Mouse (Mus musculus): ENCODE measurements around the gene Prr18.

Gene Prr18

DNA sequence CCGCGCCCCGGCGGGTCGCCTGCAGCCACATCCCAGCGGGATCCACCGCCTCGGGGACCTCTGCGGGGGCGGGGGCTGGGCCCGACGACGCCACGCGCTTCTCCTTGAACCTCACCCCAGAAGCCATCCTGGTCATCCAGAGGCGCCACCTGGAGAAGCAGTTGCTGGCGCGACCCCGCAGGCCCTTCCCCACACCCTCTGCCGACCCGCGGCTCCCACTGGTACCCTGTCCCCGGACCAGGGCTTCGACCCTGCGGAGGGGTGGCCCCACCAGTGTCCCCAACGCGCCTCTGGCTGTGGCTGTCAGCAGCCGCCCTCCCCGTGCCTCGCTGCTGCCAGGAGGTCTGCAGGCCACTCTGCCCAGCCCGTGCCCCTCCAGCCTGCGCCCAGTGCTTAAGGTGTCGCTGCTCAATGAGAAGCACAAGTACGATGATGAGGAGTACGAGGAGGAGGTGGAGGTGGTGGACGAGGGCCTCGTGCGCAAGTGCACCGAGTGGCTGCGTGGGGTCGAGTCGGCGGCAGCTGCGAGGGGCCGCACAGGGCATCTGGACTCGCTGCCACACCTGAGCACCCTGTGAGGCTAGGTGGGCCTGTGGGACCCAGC lies 4.2 kb downstream of the Prr18 start:
- DNase-seq, result no peak

DNA sequence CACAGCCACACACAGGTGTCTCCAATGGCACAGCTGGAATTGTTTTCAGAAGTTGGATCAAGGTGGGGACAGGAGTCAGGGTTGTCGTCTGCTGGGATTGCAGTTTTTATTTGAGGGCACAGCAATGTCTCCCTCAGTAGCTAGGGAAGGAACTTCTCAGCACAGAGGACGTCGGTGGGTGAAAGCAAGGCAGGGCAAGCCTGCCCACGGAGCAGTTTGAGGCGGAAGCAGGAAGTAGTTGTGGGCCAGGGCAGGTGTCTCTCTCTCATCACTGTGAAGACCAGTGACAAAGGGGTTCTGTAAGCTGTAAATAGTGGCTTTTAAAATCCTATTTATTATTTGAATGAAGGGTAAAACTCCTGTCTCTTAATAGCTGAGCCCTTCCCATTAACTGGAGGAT lies 5.4 kb downstream of the Prr18 start:
- DNase-seq, result no peak

DNA sequence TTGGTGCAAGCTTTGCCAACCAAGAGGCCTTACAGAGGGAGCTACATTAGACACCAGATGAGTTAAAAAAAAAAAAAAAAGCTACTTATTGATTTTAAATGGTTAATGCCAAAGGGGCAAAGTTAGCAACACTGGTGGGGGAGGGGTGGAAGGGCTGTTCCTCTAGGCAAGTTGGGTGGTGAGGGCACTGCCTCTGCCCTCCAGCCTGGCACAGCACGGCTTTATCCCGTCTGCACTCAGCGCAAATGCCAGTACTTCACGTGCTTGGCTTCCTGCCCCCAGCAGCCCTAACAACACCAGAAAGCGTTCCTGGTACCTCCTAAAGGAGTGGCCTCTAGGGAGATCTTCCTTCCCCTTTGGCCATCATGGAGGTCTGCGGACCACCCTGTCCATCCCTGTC lies 6.2 kb downstream of the Prr18 start:
- DNase-seq, result no peak

DNA sequence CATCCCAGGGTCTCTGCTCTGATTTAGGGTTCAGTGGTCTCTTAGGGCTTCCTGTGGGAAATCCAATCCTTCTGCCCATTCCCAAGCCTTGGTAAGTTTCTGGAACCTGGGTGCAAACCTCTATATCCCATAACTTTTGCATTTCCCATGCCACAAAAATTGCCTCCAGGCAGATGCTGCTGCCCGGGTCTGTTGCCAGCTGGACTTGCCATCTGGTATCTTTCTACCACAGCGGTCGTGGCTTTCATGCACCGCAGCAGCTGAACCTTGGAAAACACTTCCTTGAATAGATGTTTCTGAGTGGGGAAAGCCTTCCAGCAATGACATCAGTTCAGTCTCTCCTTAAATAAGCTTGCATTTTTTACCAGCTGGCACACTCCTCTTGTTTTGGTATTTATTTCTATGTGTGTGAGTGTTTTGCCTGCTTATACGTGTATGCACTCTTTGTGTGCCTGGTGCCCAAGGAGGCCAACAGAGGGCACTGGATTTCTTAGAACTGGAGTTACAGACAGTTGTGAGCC lies 10.6 kb downstream of the Prr18 start:
- DNase-seq, result no peak

DNA sequence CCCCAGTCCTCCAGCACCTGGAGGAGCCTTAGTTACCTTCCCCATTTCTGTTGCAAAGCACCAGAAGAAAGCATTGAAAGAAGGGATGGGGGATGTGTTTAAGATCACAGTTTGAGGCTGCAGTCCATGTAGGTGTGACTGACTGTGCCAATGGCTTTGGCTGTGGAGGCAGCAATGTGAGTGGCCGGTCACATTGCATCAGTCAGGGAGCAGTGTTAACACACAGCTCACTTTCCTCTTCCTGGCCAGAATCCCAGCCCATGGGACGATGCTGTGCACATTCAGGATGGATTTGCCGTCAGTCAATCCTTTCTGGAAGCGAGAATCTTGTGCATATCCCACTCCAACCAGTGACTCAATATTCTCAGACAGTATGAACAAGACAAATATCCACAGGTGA lies 11.7 kb downstream of the Prr18 start:
- DNase-seq, result no peak

DNA sequence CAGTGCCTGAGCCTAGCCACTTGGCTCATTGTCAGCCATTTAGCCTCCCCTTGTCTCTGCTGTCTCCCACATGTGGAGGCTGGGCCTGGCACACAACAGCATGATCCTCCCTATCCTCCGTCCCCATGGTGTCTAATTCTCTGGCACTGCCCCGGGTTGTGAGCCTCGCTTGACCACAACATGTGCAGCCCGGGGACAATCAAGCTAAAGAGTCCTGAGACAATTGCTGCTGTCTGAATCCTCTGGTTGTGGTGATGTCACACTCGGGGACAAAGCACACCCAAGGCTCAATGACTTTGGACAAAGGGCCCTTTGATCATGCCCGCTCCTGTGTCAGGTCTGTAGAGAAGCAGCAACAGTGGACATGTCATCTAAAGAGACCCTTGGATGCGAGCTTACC lies 13.8 kb downstream of the Prr18 start:
- DNase-seq, result no peak

DNA sequence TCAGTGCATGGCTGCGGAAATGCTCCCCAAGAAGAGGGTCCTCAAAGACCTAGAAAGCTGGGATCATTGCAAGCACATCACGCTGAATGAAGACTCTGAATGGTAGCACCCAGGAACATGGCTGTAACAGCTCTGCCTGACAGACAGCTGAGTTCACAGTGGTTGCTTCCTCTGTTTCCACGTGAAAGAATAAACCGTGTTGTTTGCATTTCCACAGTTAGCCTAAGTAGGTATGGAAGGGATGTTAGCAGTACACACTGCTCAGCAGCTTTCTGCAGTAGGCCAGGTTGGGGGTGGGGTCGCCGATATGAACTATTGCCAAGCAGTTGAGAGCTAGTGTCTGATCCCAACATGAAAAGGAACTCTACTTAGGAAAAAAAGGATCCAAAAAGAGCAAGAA lies 18.4 kb downstream of the Prr18 start, which contains the start of gene T2:
Gene T2 (plus strand): TSS at position 301 of the 400 bp plus-strand sequence.
- no peak for DNase-seq

DNA sequence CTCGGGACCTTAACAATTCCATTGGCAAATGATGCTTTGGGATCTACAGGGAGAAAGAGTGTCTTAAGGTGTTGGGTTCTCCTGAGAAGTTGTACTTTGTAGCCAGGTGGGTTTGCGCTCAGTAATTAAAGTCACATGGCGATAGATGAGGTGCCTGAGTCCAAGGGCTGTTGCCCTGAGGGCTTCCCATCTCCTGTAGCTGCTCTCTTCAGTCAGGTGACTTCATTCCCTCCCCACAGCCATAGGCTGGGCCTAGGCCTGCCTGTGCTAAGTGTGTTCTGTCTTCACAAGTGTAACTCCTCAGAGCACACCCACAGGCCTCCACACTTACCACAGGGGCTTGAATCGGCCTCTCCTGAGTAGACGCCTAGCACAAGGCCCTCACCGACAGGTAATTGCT lies 20.2 kb downstream of the Prr18 start:
- no peak for DNase-seq

DNA sequence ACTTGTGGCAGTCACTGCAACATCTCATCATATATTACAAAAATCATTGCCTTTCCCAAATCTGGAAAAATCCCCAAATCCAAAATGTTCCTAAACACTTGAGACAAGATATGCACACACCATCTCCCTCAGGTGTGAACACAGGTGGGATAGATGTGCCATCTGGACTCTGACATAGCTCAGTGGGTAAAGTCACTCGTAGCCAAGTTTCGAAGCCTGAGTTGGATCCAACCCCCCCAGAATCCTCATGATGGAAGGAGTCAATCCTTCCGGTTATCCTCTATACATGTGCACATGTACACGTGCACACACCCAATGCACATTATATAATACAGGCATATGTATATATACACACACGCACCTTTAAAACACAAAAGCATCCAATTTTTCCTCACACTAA lies 23.6 kb downstream of the Prr18 start:
- DNase-seq, result no peak

DNA sequence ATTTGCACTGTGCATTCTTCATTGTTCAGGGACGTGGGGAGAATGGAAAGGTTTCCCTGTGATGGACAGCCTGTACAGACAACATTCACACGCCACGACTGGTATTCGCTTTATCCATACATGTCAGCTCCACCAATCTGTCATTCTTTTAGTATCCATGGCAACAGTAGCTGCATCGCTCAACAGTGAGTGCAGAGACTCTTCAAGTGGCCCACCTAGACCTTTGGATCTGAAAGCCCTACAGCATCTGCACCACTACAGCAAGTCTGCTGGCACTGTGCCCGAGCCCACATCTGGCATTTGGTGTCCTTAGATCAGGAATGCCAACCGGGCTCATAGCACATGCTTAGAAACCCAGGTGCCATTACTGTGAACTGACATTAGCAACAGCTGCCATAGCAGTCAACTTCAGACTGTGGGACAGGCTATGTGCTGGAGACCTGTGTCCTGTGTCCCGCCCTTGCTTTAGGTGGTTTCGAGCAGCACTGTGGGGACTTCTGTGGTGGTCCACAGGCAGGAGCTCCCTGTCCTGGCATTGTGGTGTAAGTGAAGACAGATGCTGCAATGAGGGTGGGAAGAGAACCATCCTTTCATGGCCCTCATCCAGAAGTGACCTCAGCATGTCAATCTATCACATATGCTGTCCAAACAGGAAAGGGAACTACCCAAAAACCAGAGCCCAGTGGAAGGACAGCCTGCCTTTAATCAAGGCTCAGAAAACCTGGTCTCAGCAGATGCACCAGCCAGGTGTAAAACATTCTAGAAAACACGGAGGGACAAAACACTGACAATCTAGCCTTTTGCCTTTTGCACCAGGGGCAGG lies 24.2 kb downstream of the Prr18 start:
- no peak for DNase-seq

DNA sequence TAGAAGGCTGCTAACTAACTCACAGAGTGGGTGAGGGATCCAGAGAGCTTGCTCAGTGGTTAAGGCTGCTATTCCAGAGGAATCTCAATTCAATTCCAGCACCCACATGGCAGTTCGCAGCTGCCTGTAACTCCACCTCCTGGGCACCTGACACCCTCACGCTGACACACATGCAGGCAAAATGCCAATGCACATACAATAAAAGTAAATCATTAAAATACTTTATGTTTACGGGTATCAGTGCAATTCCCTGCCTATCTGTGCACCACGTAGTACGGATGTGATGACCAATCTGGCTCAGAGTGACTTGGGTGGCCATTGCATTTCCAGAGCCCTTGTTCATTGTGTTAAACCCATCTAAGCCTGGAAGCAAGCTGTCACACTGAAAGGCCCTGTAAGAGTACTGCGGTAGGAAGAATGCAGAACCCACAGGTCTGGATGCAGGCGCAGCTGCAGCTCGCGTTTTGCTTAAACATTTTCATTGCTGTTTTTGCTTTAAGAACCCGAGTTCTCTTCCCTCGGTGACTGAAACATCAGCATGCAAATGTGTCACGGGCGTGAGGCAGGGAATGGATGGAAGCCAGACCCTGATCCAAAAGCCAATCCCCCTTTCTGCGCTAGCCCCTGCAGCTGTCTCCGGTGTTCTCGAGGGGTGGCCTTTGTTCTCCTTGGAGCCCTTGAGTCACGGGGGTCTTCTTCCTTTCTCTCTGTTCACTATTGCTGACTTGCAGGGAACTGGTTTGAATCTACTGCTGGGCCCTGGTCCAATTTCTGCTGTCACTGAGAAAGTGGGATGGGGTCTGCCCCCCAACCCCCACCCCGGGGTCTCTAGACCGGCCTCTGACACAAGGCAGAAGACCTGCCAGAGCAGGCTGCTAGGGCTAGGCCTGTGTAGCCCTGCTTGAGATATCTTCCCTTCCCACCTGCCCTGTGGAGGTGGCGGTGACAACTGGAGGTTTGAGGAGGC lies 30.5 kb downstream of the Prr18 start:
- DNase-seq, result no peak

DNA sequence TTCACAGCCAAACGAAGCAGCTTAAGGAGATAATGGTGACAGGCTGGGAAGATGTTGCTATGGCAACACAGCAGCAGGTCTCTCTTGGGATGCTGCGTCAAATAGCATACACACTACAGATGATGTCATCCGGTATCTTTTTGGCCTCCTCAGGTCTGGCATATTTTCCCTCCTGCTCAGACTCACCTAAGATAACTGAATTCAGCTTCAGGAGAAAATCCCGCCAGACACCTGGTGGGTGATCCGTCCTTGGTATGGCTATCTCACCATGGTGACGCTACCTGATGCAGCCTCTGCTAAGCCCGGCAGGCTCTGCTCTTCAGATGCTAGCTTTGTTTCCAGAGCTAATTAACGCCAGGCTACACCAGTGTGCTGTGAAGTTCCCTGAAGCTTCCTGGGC lies 31.3 kb downstream of the Prr18 start:
- no peak for DNase-seq

DNA sequence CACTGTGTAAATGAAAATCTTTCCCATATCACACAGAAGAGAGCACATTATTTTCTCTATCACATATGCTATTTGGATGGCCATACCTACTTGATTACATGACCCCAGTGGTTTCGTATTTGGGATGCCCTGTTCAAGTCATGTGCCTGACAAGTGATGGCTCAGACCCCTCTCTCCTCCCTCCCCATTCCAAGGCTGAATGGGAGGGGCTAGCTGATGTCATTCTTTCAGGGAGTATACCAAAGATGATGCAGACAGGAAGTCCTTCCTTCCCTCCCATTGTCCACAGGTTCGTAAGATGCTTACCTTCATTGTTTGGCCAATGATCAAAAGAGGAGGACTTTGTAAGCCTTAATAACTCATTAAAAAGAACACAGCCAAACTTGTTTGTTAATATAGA lies 31.9 kb downstream of the Prr18 start:
- DNase-seq, result no peak

DNA sequence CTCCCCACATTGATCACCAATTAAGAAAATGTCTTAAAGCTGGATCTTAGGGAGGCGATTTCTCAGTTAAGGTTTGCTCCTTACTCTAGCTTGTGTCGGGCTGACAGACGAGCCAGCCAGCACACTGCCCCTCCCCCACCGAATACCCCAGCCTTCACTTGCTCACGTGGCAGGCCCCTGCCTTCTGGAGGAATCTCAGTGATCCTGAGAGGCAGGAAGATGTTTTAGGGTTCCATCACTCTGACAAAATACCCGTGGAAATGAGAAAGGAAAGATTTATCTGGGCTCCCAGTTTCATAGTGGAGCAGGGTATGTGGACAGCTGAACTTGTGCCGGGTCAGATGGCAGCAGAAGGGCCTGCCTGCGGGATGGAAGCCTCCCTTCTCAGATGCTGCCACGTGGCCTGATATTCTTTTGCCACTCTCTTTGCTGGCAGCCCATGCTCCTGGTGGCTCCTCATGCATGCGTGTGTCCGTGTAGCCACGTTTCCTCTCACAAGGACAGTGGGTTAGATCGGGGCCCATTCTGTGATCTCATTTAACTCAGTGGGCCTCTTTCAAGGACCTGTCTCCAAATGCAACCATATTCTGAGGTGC lies 33.5 kb downstream of the Prr18 start:
- DNase-seq, result no peak

DNA sequence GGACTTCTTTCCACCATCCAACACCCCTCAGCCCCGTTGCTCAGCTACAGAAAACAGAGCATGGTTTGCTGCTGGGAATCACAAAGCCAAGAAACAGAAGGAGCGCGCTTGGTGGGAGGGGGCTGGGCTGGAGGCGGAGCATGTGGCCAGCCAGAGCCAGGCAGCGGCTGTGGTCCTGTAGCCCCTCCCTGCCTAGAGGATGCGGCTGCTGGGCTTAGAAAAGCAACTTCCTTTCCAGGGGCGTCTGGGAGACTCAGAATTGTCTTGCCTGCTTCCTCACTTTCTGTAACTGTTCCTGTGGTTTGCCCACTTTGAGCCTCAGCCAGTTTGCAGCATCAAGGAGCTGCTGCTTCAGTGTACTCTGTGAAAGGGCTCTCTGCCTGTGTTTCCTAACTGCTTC lies 34.6 kb downstream of the Prr18 start:
- peak; percentile 81 for DNase-seq

DNA sequence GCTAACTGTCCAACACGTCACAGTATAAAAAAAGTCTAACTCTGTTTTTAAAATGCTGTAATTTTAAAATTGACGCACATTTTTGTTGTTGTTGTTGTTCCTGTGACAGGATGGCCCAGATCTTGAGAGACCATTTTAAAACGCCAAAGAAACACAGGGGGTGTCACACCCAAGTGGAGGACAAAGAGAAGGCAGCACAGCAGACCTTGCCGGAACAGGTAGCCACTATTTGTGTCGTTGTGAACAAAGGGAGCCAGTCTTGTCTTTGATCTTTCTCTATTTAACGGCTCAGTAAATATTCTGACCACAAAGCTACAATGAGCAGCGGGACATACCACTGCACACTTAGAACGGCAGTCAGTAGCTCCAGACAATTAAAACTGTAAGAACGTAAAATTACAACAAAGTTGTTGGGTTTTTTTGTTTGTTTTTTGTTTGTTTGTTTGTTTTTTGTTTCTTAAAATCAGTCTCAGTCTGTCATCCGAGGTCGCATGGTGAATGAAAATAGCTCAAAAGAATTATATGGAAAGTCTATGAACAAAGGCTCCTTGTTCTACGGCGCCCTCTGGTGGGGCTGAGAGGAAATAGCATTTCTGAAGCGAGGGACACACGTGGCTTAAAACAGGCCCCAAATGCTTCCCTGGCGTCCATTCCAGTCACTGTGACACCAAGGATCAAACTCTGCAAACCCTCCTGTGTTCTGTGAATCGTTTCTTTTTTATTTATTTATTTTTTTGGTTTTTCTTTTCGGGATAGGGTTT lies 35.2 kb downstream of the Prr18 start:
- DNase-seq, result peak; percentile 80

DNA sequence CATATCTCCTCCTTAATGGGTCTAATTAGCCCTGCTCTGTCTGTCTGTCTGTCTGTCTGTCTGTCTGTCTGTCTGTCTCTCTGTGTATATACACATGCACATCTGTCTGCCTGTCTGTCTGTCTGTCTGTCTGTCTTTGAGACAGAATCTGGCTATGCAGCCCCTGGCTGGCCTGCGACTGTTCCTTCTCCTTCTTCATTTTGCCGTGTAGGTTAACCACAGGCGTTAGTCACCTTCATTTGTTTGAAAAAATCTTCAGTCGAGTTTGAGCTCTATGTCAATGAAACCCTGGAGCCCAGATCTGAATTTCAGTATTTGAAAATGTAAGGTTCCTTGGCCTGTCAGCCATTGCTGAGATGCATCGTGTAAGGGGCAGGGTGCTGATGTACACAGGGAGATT lies 40.0 kb downstream of the Prr18 start:
- no peak for DNase-seq

DNA sequence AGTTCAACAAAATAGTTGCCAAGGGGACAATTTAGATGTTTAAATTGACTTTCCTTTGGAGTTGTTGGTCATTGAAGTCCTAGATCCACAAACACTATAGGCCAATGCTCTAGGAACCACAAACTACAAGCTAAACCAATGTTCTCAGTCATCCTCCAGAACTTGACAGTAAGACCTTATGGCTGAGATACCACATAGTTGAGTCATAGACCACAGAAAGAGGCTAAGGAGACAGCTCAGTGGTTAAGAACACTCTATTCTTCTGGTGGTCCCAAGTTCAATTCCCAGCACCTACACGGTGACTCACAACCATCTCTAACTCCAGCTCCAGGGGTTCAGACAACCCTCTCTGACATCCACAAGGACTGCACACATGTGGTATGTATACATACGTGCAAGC lies 48.2 kb downstream of the Prr18 start:
- no peak for DNase-seq

DNA sequence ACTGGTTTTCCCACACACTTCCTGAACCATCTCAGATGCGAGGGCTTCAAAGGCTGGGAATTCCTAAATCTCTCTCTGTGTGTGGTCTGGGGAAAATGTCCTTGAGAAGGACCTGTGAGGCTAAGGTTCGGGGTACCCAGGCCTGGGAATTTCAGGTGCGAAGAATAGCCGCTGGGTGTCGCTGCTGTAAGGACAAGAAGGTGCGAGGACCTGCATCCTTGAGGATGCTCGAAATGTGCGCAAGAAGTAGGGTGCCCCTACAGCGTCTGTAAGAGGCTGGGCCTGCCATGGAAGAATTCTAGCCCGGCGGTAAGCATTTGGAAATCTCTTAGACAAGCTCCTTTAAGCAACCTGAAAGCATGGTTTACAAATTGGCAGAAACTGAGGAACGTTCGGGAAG lies 51.2 kb downstream of the Prr18 start:
- peak; percentile 41 for DNase-seq

DNA sequence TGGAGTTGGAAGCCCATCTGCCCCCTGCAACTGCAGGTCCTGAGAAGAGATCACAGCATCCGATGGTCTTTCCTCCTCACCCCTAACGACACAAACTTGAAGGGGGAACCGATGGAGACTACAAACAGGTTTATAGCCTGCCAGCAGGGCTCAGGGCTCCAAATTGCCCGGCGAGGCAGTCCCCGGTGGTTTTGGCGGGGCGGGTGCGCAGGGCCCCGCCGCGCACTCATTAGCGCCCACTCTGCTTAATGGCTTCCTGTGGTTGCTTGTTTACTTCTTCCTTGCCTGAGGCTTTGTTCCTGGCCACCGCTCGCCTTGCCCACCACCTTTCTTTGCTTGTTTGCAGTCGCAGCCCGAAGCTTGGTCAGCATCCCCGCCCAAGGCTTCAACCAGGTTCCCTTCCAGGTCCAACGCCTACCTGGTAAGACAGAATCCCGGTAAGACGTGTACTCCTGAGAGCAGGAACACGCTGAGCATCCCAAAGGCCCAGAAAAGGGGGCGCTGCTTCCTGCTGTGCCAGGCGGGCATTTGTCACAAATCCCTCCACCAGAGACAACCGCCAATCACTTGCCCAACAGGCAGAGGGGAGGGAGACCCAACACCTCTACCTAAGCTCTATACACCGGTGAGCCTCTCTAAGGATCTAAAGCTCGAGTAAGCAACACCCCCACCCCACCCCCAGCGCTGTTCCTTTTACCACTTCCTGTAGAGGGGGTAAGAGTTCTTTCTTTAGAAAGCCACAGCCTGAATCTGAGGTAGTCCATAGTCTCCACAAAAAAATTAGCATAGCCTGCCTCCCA lies 51.9 kb downstream of the Prr18 start:
- no peak for DNase-seq

DNA sequence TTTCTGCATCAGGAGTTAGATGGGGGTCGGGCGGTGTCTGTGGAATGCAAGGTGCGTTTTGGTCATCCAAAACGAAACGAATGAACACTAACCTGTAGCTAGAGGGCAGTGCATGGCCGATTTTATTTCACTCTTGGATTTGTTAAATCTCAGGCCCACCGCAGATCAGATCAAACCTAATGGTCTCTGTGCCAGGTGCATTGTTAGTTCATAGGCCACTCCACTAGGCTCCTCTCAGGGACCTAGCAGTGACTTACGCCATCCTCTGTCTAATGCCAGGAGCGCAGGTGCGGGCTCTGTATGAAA lies 52.5 kb downstream of the Prr18 start:
- DNase-seq, result no peak
